Mouse (Mus musculus) CH12.LX (cell line): Measurements from ENCODE around the gene Dda1. TPM values are rescaled to one million over a fixed set of nuclear protein-coding genes. Genes with fewer than 3 reads are reported as not detected.

ENCODE experiments used
- DNase-seq: peaks from one replicate; pipeline ENCODE4 v3.0.0-alpha.2; 2013; ENCODE audit errors: extremely low read depth
- H3K27ac ChIP-seq: 2 replicates; pipeline ENCODE4 v1.5.1; 2012; ENCODE audit warnings: low read depth, mild to moderate bottlenecking, control low read depth, moderate library complexity; ENCODE audit not compliant: insufficient read depth
- H3K27me3 ChIP-seq: replicated peaks from 2 replicates; pipeline ENCODE3; 2012; ENCODE audit warnings: inconsistent platforms
- H3K36me3 ChIP-seq, 2 experiments: replicated peaks in 1 of 2; 2 replicates each; pipeline versions ENCODE3 to v1.6.1; 2012; ENCODE audit warnings: inconsistent platforms in 1 of 2, low read length in 1 of 2, mild to moderate bottlenecking in 1 of 2, mixed read lengths in 1 of 2, moderate library complexity in 1 of 2; ENCODE audit not compliant: control insufficient read depth in 1 of 2, insufficient read depth in 1 of 2
- H3K4me1 ChIP-seq, 2 experiments: 2 replicates each; pipeline ENCODE4 v1.6.1; 2012; ENCODE audit warnings: inconsistent platforms in 1 of 2, moderate library complexity in 1 of 2; ENCODE audit not compliant: insufficient read depth in 2 of 2, control insufficient read depth in 1 of 2
- H3K4me2 ChIP-seq: 2 replicates; pipeline ENCODE4 v1.6.1; 2012; ENCODE audit warnings: low read depth, mild to moderate bottlenecking, control low read depth; ENCODE audit not compliant: poor library complexity, insufficient read depth, severe bottlenecking
- H3K4me3 ChIP-seq, 3 experiments: fragments of 150-350 bp in 1 of 3; sonication (generic) in 1 of 3; replicated peaks in 1 of 3; 2 replicates each; pipeline versions ENCODE3 to v1.5.1; 2011 to 2012; ENCODE audit warnings: low read depth in 2 of 3, low read length in 2 of 3, mild to moderate bottlenecking in 2 of 3, moderate library complexity in 2 of 3, control low read depth in 1 of 3, improper control_type of control experiment in 1 of 3, inconsistent platforms in 1 of 3, mixed read lengths in 1 of 3; ENCODE audit not compliant: poor library complexity in 1 of 3
- H3K79me2 ChIP-seq: replicated peaks from 2 replicates; pipeline ENCODE4 v1.6.1; 2012; ENCODE audit warnings: mild to moderate bottlenecking, moderate library complexity; ENCODE audit not compliant: control insufficient read depth, poor library complexity, insufficient read depth, severe bottlenecking; ENCODE audit errors: extremely low read depth
- H3K9ac ChIP-seq: 2 replicates; pipeline ENCODE4 v1.6.1; 2012; ENCODE audit warnings: low read depth, mild to moderate bottlenecking, control low read depth, moderate library complexity; ENCODE audit not compliant: insufficient read depth
- H3K9me3 ChIP-seq: replicated peaks from 2 replicates; pipeline ENCODE3; 2012; ENCODE audit warnings: low read length, inconsistent platforms, mixed read lengths
- CHD2 ChIP-seq: IDR thresholded peaks from 2 replicates; pipeline ENCODE4 v1.6.1; 2011; ENCODE audit warnings: low read length, improper control_type of control experiment
- CTCF ChIP-seq, 2 experiments: IDR thresholded peaks in 1 of 2; conservative IDR thresholded peaks in 1 of 2; 2 replicates each; pipeline ENCODE4 v1.5.1; 2011 to 2012; ENCODE audit warnings: low read depth in 2 of 2, low read length in 2 of 2, improper control_type of control experiment in 1 of 2, inconsistent platforms in 1 of 2, mild to moderate bottlenecking in 1 of 2, moderate library complexity in 1 of 2
- E2F4 ChIP-seq: IDR thresholded peaks from 2 replicates; pipeline ENCODE4 v1.6.1; 2011; ENCODE audit warnings: low read depth, low read length, improper control_type of control experiment; ENCODE audit not compliant: insufficient replicate concordance
- ELF1 ChIP-seq: IDR thresholded peaks from 2 replicates; pipeline ENCODE4 v1.6.1; 2014; ENCODE audit warnings: low read depth, mild to moderate bottlenecking, inconsistent platforms, low read length, improper control_type of control experiment
- EP300 ChIP-seq: IDR thresholded peaks from 2 replicates; pipeline ENCODE4 v1.6.1; 2011; ENCODE audit warnings: low read length, improper control_type of control experiment
- ETS1 ChIP-seq: conservative IDR thresholded peaks from 2 replicates; pipeline ENCODE4 v1.6.1; 2012; ENCODE audit warnings: low read depth, mild to moderate bottlenecking, inconsistent platforms, low read length, improper control_type of control experiment, moderate library complexity
- HCFC1 ChIP-seq: IDR thresholded peaks from 2 replicates; pipeline ENCODE4 v1.6.1; 2012; ENCODE audit warnings: low read depth, mild to moderate bottlenecking, inconsistent platforms, low read length, improper control_type of control experiment
- IRF4 ChIP-seq: IDR thresholded peaks from 2 replicates; pipeline ENCODE4 v1.6.1; 2014; ENCODE audit warnings: low read depth, mild to moderate bottlenecking, inconsistent platforms, low read length, improper control_type of control experiment
- JUND ChIP-seq: conservative IDR thresholded peaks from 2 replicates; pipeline ENCODE4 v1.6.1; 2011; ENCODE audit warnings: low read depth, low read length, improper control_type of control experiment
- MAX ChIP-seq: IDR thresholded peaks from 2 replicates; pipeline ENCODE4 v1.6.1; 2011; ENCODE audit warnings: low read length, improper control_type of control experiment
- MAZ ChIP-seq: IDR thresholded peaks from 2 replicates; pipeline ENCODE4 v1.6.1; 2012; ENCODE audit warnings: low read depth, mild to moderate bottlenecking, inconsistent platforms, low read length, improper control_type of control experiment, moderate library complexity
- MEF2A ChIP-seq: IDR thresholded peaks from 2 replicates; pipeline ENCODE4 v1.6.1; 2014; ENCODE audit warnings: low read depth, mild to moderate bottlenecking, inconsistent platforms, low read length, improper control_type of control experiment, borderline replicate concordance
- MXI1 ChIP-seq: IDR thresholded peaks from 2 replicates; pipeline ENCODE4 v1.6.1; 2011; ENCODE audit warnings: mild to moderate bottlenecking, low read depth, low read length, improper control_type of control experiment
- MYC ChIP-seq: IDR thresholded peaks from 2 replicates; pipeline ENCODE4 v1.6.1; 2011; ENCODE audit warnings: low read depth, mild to moderate bottlenecking, improper control_type of control experiment, low read length
- NELFE ChIP-seq: IDR thresholded peaks from 2 replicates; pipeline ENCODE4 v1.6.1; 2011; ENCODE audit warnings: low read depth, low read length, improper control_type of control experiment
- NRF1 ChIP-seq: IDR thresholded peaks from 2 replicates; pipeline ENCODE4 v1.6.1; 2014; ENCODE audit warnings: low read depth, mild to moderate bottlenecking, inconsistent platforms, low read length, improper control_type of control experiment, moderate library complexity
- PAX5 ChIP-seq: IDR thresholded peaks from 2 replicates; pipeline ENCODE4 v1.6.1; 2012; ENCODE audit warnings: low read length, inconsistent platforms, mixed read lengths
- POLR2A ChIP-seq: IDR thresholded peaks from 2 replicates; pipeline ENCODE4 v1.6.1; 2011; ENCODE audit warnings: low read depth, mild to moderate bottlenecking, improper control_type of control experiment, low read length
- POLR2AphosphoS2 ChIP-seq: IDR thresholded peaks from 2 replicates; pipeline ENCODE4 v1.6.1; 2011; ENCODE audit warnings: low read depth, low read length, improper control_type of control experiment
- RAD21 ChIP-seq: IDR thresholded peaks from 2 replicates; pipeline ENCODE4 v1.6.1; 2011; ENCODE audit warnings: low read depth, mild to moderate bottlenecking, low read length, improper control_type of control experiment, moderate library complexity
- RCOR1 ChIP-seq: conservative IDR thresholded peaks from 2 replicates; pipeline ENCODE4 v1.6.1; 2012; ENCODE audit warnings: low read depth, mild to moderate bottlenecking, inconsistent platforms, low read length, improper control_type of control experiment
- SMC3 ChIP-seq: IDR thresholded peaks from 2 replicates; pipeline ENCODE4 v1.6.1; 2011; ENCODE audit warnings: low read depth, low read length, improper control_type of control experiment
- TBP ChIP-seq: conservative IDR thresholded peaks from 2 replicates; pipeline ENCODE4 v1.6.1; 2011; ENCODE audit warnings: low read depth, low read length, improper control_type of control experiment
- TCF12 ChIP-seq: IDR thresholded peaks from 2 replicates; pipeline ENCODE4 v1.6.1; 2014; ENCODE audit warnings: low read depth, mild to moderate bottlenecking, inconsistent platforms, low read length, improper control_type of control experiment
- UBTF ChIP-seq: IDR thresholded peaks from 2 replicates; pipeline ENCODE4 v1.6.1; 2012; ENCODE audit warnings: low read depth, mild to moderate bottlenecking, inconsistent platforms, low read length, improper control_type of control experiment, moderate library complexity
- USF1 ChIP-seq: IDR thresholded peaks from 2 replicates; pipeline ENCODE4 v1.6.1; 2014; ENCODE audit warnings: low read depth, mild to moderate bottlenecking, inconsistent platforms, low read length, improper control_type of control experiment
- USF2 ChIP-seq: conservative IDR thresholded peaks from 2 replicates; pipeline ENCODE4 v1.6.1; 2011; ENCODE audit warnings: low read depth, low read length, improper control_type of control experiment
- ZC3H11A ChIP-seq: IDR thresholded peaks from 2 replicates; pipeline ENCODE4 v1.6.1; 2012; ENCODE audit warnings: low read depth, mild to moderate bottlenecking, inconsistent platforms, low read length, improper control_type of control experiment
- ZMIZ1 ChIP-seq: IDR thresholded peaks from 2 replicates; pipeline ENCODE4 v1.6.1; 2012; ENCODE audit warnings: low read depth, mild to moderate bottlenecking, inconsistent platforms, low read length, improper control_type of control experiment
- ZNF384 ChIP-seq: IDR thresholded peaks from 2 replicates; pipeline ENCODE4 v1.6.1; 2012; ENCODE audit warnings: low read depth, low read length, improper control_type of control experiment, inconsistent platforms
- dilution Hi-C: fragments of 300-500 bp; cut with MboI; formaldehyde crosslinking; loops from 2 replicates; pipeline ENCODE4 v1.14.3; 2020; ENCODE audit warnings: low sequenced_read_pairs; ENCODE audit not compliant: extremely low pct_unique_long_range_greater_than_20kb, extremely low pct_ligation_motif_present
- in situ Hi-C: fragments of 300-500 bp; cut with MboI; formaldehyde crosslinking; loops from 3 replicates; pipeline ENCODE4 v1.14.3; 2019; ENCODE audit warnings: low sequenced_read_pairs, low pct_ligation_motif_present, low pct_unique_long_range_greater_than_20kb, mixed read lengths
- polyA plus RNA-seq: library from polyadenylated mRNA; unstranded; fragments of >175 nt; gene quantifications from 2 replicates; pipeline ENCODE4 v1.2.1, GENCODE M21; 2012; ENCODE audit warnings: low read depth; ENCODE audit not compliant: insufficient read length
- total RNA-seq, 2 experiments: library from RNA; depleted of rRNA; stranded (reverse); fragments of 300-350 nt in 1 of 2; fragments of >200 nt in 1 of 2; gene quantifications; 2 replicates each; pipeline ENCODE4 v1.2.3; 2012 to 2014

Gene Dda1
- total and polyA plus RNA-seq, 3 experiments, result 57.4 to 78.1 (median 59.3) TPM

- TF ChIP-seq EP300 (no peak), NELFE (peak; percentile 44), USF2 (no peak), ELF1 (peak; percentile 66), ETS1 (0 out of 2 replicates have a peak, but pooled peaks have one; percentile 14), PAX5 (no peak), MYC (peak; percentile 64; the same call in 1 of the 2 replicates), E2F4 (peak; percentile 84; the same call in 1 of the 2 replicates), RCOR1 (no peak), TCF12 (peak; percentile 72), MEF2A (peak; percentile 69), CTCF (conservative IDR thresholded peaks at IDR 0.05 in 1 of 2, IDR thresholded peaks at IDR 0.05 in 1 of 2; ENCODE audit: low read depth in 2 of 2, low read length in 2 of 2) (no peak), MAZ (peak; percentile 71; the same call in 1 of the 2 replicates)
Observed at GRCm38 (mm10) chr8:71488454-71488853, 19.5 kb downstream of the Dda1 start (continued).

- Histone ChIP-seq H3K27ac (no peak overlapping the region), H3K4me2 (no peak overlapping the region), H3K27me3 (no peaks in the 10 kb centered on the region), H3K79me2 (no peaks in the 10 kb centered on the region), H3K9ac (no peak overlapping the region), H3K36me3 (peaks cover 27 to 79% of the 10 kb centered on the region in 2 experiments), H3K4me1 (peaks cover 0 to 17% of the 10 kb centered on the region in 2 experiments; a peak in 2 of 4 replicates), H3K9me3 (no peaks in the 10 kb centered on the region), H3K4me3 (no peak overlapping the region)
- in situ Hi-C loops, result no loop called here
- TF ChIP-seq TCF12 (no peak), MAZ (no peak), POLR2AphosphoS2 (no peak), RAD21 (peak; percentile 76), PAX5 (no peak), E2F4 (no peak), SMC3 (peak; percentile 85), USF2 (no peak), ZMIZ1 (no peak), USF1 (no peak), ZNF384 (peak; percentile 96), ELF1 (no peak), MXI1 (no peak), JUND (no peak), UBTF (no peak), CHD2 (no peak), POLR2A (no peak), CTCF (conservative IDR thresholded peaks at IDR 0.05 in 1 of 2, IDR thresholded peaks at IDR 0.05 in 1 of 2; ENCODE audit: low read depth in 2 of 2, low read length in 2 of 2) (peak; percentile 30 to 81; a peak in 2 of 4 replicates), ZC3H11A (peak; percentile 4; the same call in 1 of the 2 replicates), MEF2A (no peak), TBP (no peak), MAX (no peak), NELFE (no peak), RCOR1 (no peak), NRF1 (no peak), HCFC1 (no peak), IRF4 (no peak)
- DNase-seq, result peak; percentile 84
- dilution Hi-C loops, result no loop called here
Observed at GRCm38 (mm10) chr8:71495039-71495438, 26.0 kb downstream of the Dda1 start.
